Mouse (Mus musculus): ENCODE results near the gene Tox3. TPM values are rescaled to one million over a fixed set of nuclear protein-coding genes. Genes with fewer than 3 reads are reported as not detected.

Tox3 gene
- polyA plus RNA-seq, 1 experiment from 2014 or later = 0.76 TPM

- H3K36me3 ChIP-seq = no peaks in the 10 kb centered on the region
- no peaks in the 10 kb centered on the region for H3K4me1 ChIP-seq
- WGBS (ENCODE audit: insufficient replicate concordance) = 59% methylated on average over 2 of the region's 2 CpGs
- H3K27me3 ChIP-seq (replicated peaks) = peaks cover 22% of the 10 kb centered on the region
- H3K4me2 ChIP-seq = no peak overlapping the region
- no peak overlapping the region for H3K27ac ChIP-seq
- no peak for ATAC-seq
- H3K4me3 ChIP-seq = no peak overlapping the region
- no peak overlapping the region for H3K9ac ChIP-seq
- H3K9me3 ChIP-seq (replicated peaks) = no peaks in the 10 kb centered on the region
Observed at GRCm38 (mm10) chr8:90352991-90353390, 4.8 kb upstream of the Tox3 start.

DNA sequence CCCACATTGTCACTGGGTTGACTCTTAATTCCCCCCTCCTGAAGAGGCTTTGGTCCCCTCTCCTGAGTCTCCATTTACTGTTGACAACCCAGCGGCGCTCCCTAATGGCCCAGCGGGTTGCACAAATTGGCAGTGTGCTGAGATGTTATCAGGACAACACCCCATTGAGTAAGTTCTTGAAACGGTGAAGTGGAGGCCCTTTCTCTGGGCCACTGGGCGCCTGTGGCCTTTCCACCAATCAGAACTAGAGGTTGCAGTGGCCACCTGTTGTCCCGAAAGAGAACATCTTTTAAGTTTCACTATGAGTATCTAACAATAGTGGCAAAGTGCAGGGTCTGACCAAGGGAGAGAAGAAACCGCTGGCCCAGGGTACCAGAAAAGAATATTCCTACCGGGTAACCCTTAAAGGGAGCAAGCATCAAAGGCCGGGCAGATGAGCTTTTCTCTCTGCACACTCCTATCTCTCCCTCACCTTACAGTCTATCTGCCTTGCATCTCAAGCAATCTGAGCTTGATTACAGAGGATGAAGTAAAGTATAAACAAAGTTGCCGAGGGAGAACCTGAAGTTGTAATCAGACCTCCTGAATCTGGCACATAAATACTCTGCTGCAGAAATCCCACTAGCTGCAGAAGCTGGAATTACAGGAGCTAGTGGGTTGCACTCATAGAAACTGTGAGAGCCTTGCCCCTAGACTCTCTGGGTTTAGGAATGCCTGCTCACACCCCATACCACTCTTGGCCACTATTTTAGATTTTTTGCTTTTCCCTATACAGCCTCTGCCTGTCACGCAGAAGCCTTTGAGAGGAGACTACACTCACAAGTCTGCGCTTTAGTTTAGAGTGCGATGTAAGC, 1.8 kb upstream of the Tox3 start:
- no peak for ATAC-seq
- Histone ChIP-seq H3K9me3 (replicated peaks) (no peaks in the 10 kb centered on the region), H3K27me3 (replicated peaks) (peaks cover 46% of the 10 kb centered on the region), H3K4me3 (no peak overlapping the region), H3K4me1 (no peaks in the 10 kb centered on the region), H3K36me3 (no peaks in the 10 kb centered on the region), H3K4me2 (no peak overlapping the region), H3K9ac (no peak overlapping the region), H3K27ac (no peak overlapping the region)
- 27% methylated on average over 13 of the region's 13 CpGs for WGBS (ENCODE audit: insufficient replicate concordance)

GRCm38 (mm10) chr8:90348926-90349683, 962 bp upstream of the Tox3 start:
- Histone ChIP-seq H3K9ac (no peak overlapping the region), H3K4me2 (no peak overlapping the region), H3K9me3 (replicated peaks) (no peaks in the 10 kb centered on the region), H3K27ac (no peak overlapping the region), H3K36me3 (no peaks in the 10 kb centered on the region), H3K4me1 (no peaks in the 10 kb centered on the region), H3K4me3 (no peak overlapping the region), H3K27me3 (replicated peaks) (peaks cover 46% of the 10 kb centered on the region)
- ATAC-seq = no peak
- 30% methylated on average over 11 of the region's 11 CpGs for WGBS (ENCODE audit: insufficient replicate concordance)

DNA sequence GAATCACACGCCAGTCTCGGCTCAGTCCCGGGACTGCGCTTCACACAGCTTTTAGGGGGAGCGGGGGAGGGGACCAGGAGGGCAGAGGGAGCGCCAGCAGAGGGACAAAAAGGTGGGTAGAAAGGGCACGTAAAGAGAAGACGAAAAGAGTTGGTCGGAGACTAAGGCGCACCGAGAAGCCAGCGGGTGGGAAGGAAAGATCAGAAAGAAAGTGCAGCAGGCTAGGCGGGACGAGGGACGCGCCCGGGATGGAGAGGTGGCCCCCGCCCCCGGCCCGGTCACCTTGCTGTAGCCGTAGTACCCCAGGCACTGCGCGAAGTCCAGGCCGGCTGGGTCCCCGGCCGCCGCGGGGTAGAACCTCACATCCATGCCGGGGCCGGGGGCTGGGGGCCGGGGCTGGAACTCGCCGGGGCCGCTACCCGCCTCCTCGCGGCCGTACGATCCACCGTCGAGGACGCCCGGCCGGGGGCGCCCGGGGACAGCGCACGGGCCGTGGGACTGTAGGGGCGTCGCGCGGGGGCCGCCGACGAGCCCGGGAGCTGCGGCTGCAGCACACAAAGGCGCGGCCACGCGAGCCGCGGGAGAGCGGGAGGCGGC, 464 bp downstream of the Tox3 start:
- Histone ChIP-seq H3K9me3 (replicated peaks) (no peaks in the 10 kb centered on the region), H3K4me1 (no peaks in the 10 kb centered on the region), H3K27ac (no peak overlapping the region), H3K9ac (no peak overlapping the region), H3K36me3 (no peaks in the 10 kb centered on the region), H3K27me3 (replicated peaks) (peaks cover 46% of the 10 kb centered on the region), H3K4me3 (peak overlapping the region; percentile 54), H3K4me2 (peak overlapping the region; percentile 69)
- ATAC-seq = peak; percentile 24; the same call in 1 of the 2 replicates
- WGBS (ENCODE audit: insufficient replicate concordance) = under 1% methylated on average over 49 of the region's 66 CpGs

DNA sequence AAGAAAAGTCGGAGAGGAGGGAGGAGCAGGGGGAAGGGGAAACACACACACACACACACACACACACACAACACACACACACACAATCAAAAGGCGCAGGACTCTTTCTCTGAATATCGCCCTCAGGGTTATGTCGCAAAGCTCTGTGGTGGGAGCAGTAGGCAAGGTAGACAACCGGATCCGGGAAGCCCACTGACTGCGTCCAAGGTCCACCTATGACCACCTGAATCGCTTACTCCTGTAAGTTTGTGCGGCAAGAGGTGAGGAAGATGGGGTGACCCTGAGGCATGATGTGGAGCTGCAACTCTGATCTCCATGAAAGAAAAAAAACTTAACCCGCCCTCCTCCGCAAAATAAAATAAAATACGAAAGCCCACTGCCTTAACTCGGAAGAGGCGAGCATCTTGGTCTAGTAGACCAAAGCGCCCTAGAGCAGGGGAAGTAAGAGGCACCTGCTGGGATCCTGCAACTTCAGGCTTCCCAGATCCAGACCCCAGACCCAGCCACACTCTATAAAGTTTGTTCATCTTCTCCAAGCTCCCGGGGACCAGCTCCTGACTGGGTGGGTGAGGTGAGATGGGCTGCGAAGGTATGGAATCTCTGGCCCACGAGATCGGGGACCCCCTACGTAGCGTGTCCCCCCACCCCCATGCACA, 1.1 kb downstream of the Tox3 start:
- no peaks in the 10 kb centered on the region for H3K9me3 ChIP-seq (replicated peaks)
- H3K9ac ChIP-seq = no peak overlapping the region
- H3K4me3 ChIP-seq = peak overlapping the region; percentile 54
- no peak overlapping the region for H3K27ac ChIP-seq
- H3K27me3 ChIP-seq (replicated peaks) = peaks cover 46% of the 10 kb centered on the region
- no peaks in the 10 kb centered on the region for H3K36me3 ChIP-seq
- no peaks in the 10 kb centered on the region for H3K4me1 ChIP-seq
- H3K4me2 ChIP-seq = peak overlapping the region; percentile 69
- no peak for ATAC-seq
- 6% methylated on average over 21 of the region's 21 CpGs for WGBS (ENCODE audit: insufficient replicate concordance)

DNA sequence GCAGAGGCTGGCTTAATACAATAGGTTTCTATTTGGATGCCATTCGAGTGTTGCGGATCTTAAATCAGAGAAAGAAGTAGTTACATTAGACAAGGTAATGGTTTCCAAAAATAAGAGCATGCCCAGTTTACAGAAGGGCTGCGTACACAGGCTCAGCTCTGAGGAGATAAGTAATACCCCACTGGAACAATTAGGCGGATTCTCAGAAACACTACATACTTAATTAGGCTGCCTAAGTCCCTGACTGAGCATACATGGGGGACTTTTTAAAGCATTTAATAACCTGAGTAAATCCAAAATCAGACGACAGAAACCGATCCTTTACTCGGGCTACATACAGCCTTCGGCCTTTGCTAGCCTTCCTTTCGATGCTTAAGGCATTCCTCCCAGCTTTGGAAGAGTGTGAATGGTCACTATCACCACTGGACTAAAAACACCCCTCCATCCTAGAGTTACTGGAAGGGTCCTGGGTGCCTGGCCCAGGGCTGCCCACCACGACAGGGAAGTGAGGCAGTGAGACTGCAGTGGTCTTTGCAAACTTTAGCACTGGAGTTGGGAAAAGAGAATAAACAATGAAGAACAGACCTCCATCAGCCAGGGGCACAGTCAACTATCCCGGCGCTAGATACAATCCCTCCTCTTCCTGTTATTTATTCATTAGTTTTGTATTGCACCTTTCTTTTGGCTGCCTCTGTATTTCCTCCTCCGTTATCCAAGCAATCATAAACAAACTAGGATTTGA, 1.8 kb downstream of the Tox3 start:
- ATAC-seq = no peak
- Histone ChIP-seq H3K4me1 (no peaks in the 10 kb centered on the region), H3K27ac (no peak overlapping the region), H3K4me2 (peak overlapping the region; percentile 69), H3K4me3 (no peak overlapping the region), H3K9me3 (replicated peaks) (no peaks in the 10 kb centered on the region), H3K36me3 (no peaks in the 10 kb centered on the region), H3K27me3 (replicated peaks) (peaks cover 46% of the 10 kb centered on the region), H3K9ac (no peak overlapping the region)
- 48% methylated on average over 13 of the region's 13 CpGs for WGBS (ENCODE audit: insufficient replicate concordance)

- Histone ChIP-seq H3K4me3 (no peak overlapping the region), H3K27me3 (replicated peaks) (no peaks in the 10 kb centered on the region), H3K27ac (no peak overlapping the region), H3K4me1 (no peaks in the 10 kb centered on the region), H3K36me3 (no peaks in the 10 kb centered on the region), H3K4me2 (no peak overlapping the region), H3K9me3 (replicated peaks) (no peaks in the 10 kb centered on the region), H3K9ac (no peak overlapping the region)
- no peak for ATAC-seq
- 55% methylated on average over 7 of the region's 7 CpGs for WGBS (ENCODE audit: insufficient replicate concordance)
Observed at GRCm38 (mm10) chr8:90330377-90331285, 17.5 kb downstream of the Tox3 start.

DNA sequence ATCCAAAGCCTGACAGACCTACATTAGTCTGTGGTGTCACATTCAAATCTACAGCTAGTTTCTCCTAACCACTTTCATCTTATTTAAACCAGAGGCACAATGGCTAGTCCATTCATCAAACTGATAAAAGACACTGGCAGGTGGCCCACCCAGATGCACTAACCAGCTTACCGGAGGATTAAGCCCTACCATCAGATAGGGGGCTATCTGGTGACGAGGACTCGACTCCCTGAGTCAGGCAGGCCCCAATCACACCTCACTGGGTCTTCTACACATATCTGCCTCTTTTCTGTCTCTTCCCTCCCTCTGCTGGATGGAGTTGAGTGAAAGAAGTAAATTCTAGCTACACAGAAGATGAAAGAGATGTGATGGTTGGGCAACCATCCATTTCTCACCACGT, 24.3 kb downstream of the Tox3 start:
- Histone ChIP-seq H3K36me3 (no peaks in the 10 kb centered on the region), H3K4me3 (no peak overlapping the region), H3K27ac (no peak overlapping the region), H3K9ac (no peak overlapping the region), H3K4me2 (no peak overlapping the region), H3K27me3 (replicated peaks) (no peaks in the 10 kb centered on the region), H3K4me1 (no peaks in the 10 kb centered on the region), H3K9me3 (replicated peaks) (no peaks in the 10 kb centered on the region)
- ATAC-seq = no peak
- WGBS (ENCODE audit: insufficient replicate concordance) = 19% methylated on average over 4 of the region's 4 CpGs

DNA sequence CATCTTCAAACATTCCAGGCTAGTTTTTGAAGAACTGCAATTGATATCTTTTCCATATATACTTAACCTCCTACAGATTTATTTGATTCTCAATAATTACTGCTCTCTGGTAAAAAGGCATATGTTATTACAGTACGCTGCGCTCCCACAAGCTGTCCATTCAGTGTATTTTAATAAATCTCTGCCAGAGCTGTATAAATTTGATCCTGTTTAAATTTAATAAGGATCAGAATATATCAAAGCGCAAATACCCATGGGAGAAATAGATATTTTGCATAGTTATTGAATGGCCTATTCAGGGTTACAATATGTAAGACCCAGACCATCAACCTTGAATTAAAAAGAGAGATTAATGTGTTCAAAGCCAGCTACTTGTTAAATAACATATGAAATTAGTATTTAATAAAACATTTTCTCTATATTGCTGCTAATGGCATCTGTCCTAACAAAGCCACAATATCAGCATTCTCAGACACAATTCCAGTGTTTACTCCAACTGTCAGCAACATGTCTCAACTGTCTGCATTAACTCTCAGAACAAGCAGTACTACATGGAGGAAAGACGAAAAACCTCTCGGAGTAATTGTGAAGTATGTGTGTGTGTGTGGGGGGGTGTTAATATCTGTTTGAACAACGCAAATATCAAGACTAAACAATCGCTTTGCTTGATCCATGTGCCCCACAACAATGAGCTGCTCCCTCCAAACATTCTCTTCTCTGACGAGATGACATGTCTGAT, 25.3 kb downstream of the Tox3 start:
- H3K9me3 ChIP-seq (replicated peaks) = no peaks in the 10 kb centered on the region
- no peaks in the 10 kb centered on the region for H3K27me3 ChIP-seq (replicated peaks)
- no peak for ATAC-seq
- H3K4me3 ChIP-seq = no peak overlapping the region
- H3K9ac ChIP-seq = no peak overlapping the region
- no peak overlapping the region for H3K4me2 ChIP-seq
- no peaks in the 10 kb centered on the region for H3K36me3 ChIP-seq
- no peaks in the 10 kb centered on the region for H3K4me1 ChIP-seq
- WGBS (ENCODE audit: insufficient replicate concordance) = 76% methylated on average over 8 of the region's 8 CpGs
- no peak overlapping the region for H3K27ac ChIP-seq

GRCm38 (mm10) chr8:90321255-90321654, 26.9 kb downstream of the Tox3 start:
- H3K4me1 ChIP-seq = no peaks in the 10 kb centered on the region
- H3K4me2 ChIP-seq = no peak overlapping the region
- H3K9me3 ChIP-seq (replicated peaks) = no peaks in the 10 kb centered on the region
- ATAC-seq = no peak
- no peak overlapping the region for H3K9ac ChIP-seq
- 71% methylated on average over 1 of the region's 1 CpGs for whole genome bisulfite sequencing (ENCODE audit: insufficient replicate concordance)
- no peak overlapping the region for H3K4me3 ChIP-seq
- no peaks in the 10 kb centered on the region for H3K36me3 ChIP-seq
- no peaks in the 10 kb centered on the region for H3K27me3 ChIP-seq (replicated peaks)
- no peak overlapping the region for H3K27ac ChIP-seq

Data from liver, embryonic 12.5 days (tissue).